Mouse (Mus musculus): Measurements from ENCODE around the gene Agbl4. TPM values are rescaled to one million over a fixed set of nuclear protein-coding genes. Genes with fewer than 3 reads are reported as not detected.

Agbl4 gene
- total RNA-seq, 2 experiments from 2014 or later: not detected

GRCm38 (mm10) chr4:111486187-111486586 lies 1088.7 kb downstream of the Agbl4 start:
- intact Hi-C loops (cut with DNase I): no loop called here

GRCm38 (mm10) chr4:111487233-111487843 lies 1089.9 kb downstream of the Agbl4 start:
- no peak overlapping the region for H3K27ac ChIP-seq
- intact Hi-C loops (cut with DNase I): no loop called here
- TF ChIP-seq CTCF (IDR thresholded peaks at IDR 0.05): no peak
- H3K4me3 ChIP-seq: no peak overlapping the region
- no peak for DNase-seq

More at GRCm38 (mm10) chr4:111486187-111486586, 1088.7 kb downstream of the Agbl4 start:
- TF ChIP-seq CTCF (IDR thresholded peaks at IDR 0.05): no peak
- DNase-seq: no peak
- Histone ChIP-seq H3K4me3 (no peak overlapping the region), H3K27ac (no peak overlapping the region)

- DNase-seq: no peak
- TF ChIP-seq CTCF (IDR thresholded peaks at IDR 0.05): peak; percentile 28; the same call in 1 of the 2 replicates
- no peak overlapping the region for H3K4me3 ChIP-seq
- intact Hi-C loops (cut with DNase I): no loop called here
- no peak overlapping the region for H3K27ac ChIP-seq
Observed at GRCm38 (mm10) chr4:111493750-111494404, 1096.4 kb downstream of the Agbl4 start.

- peak; percentile 60 for DNase-seq
- Histone ChIP-seq H3K27ac (no peak overlapping the region), H3K4me3 (no peak overlapping the region)
- intact Hi-C loops (cut with DNase I): loop anchor here (2.0 kb wide), 1 partner anchor 131 kb away; no protein-coding TSS in a partner anchor
- TF ChIP-seq CTCF (IDR thresholded peaks at IDR 0.05): peak; percentile 78
Observed at GRCm38 (mm10) chr4:111495949-111496348, 1098.5 kb downstream of the Agbl4 start.

GRCm38 (mm10) chr4:111498751-111499150 lies 1101.3 kb downstream of the Agbl4 start:
- no peak for DNase-seq
- no peak for TF ChIP-seq CTCF (IDR thresholded peaks at IDR 0.05)
- no peak overlapping the region for H3K27ac ChIP-seq
- no peak overlapping the region for H3K4me3 ChIP-seq
- intact Hi-C loops (cut with DNase I): no loop called here

GRCm38 (mm10) chr4:111501441-111501840 lies 1104.0 kb downstream of the Agbl4 start:
- no peak overlapping the region for H3K27ac ChIP-seq
- DNase-seq: no peak
- no peak overlapping the region for H3K4me3 ChIP-seq
- no peak for TF ChIP-seq CTCF (IDR thresholded peaks at IDR 0.05)
- intact Hi-C loops (cut with DNase I): no loop called here

GRCm38 (mm10) chr4:111502965-111503727 lies 1105.7 kb downstream of the Agbl4 start:
- no peak for TF ChIP-seq CTCF (IDR thresholded peaks at IDR 0.05)
- Histone ChIP-seq H3K27ac (no peak overlapping the region), H3K4me3 (no peak overlapping the region)
- DNase-seq: no peak
- intact Hi-C loops (cut with DNase I): no loop called here

GRCm38 (mm10) chr4:111504952-111505351 lies 1107.5 kb downstream of the Agbl4 start:
- intact Hi-C loops (cut with DNase I): no loop called here
- no peak for TF ChIP-seq CTCF (IDR thresholded peaks at IDR 0.05)
- Histone ChIP-seq H3K27ac (no peak overlapping the region), H3K4me3 (no peak overlapping the region)
- no peak for DNase-seq

GRCm38 (mm10) chr4:111510129-111510528 lies 1112.7 kb downstream of the Agbl4 start:
- no peak overlapping the region for H3K27ac ChIP-seq
- H3K4me3 ChIP-seq: no peak overlapping the region
- TF ChIP-seq CTCF (IDR thresholded peaks at IDR 0.05): no peak
- no peak for DNase-seq
- intact Hi-C loops (cut with DNase I): no loop called here

- intact Hi-C loops (cut with DNase I): no loop called here
- no peak for TF ChIP-seq CTCF (IDR thresholded peaks at IDR 0.05)
Observed at GRCm38 (mm10) chr4:111513921-111514320, 1116.5 kb downstream of the Agbl4 start.

GRCm38 (mm10) chr4:111516136-111516535 lies 1118.7 kb downstream of the Agbl4 start:
- no peak for TF ChIP-seq CTCF (IDR thresholded peaks at IDR 0.05)
- Histone ChIP-seq H3K4me3 (no peak overlapping the region), H3K27ac (no peak overlapping the region)
- no peak for DNase-seq
- intact Hi-C loops (cut with DNase I): no loop called here

More at GRCm38 (mm10) chr4:111513921-111514320, 1116.5 kb downstream of the Agbl4 start:
- Histone ChIP-seq H3K4me3 (no peak overlapping the region), H3K27ac (no peak overlapping the region)
- no peak for DNase-seq

- H3K4me3 ChIP-seq: no peak overlapping the region
- intact Hi-C loops (cut with DNase I): no loop called here
- no peak overlapping the region for H3K27ac ChIP-seq
- TF ChIP-seq CTCF (IDR thresholded peaks at IDR 0.05): no peak
- DNase-seq: no peak
Observed at GRCm38 (mm10) chr4:111517063-111517792, 1119.8 kb downstream of the Agbl4 start.
